Mouse (Mus musculus) stomach, postnatal 0 days (tissue): ENCODE data around the gene Ptprq.

ENCODE experiments used
- CTCF ChIP-seq: IDR thresholded peaks from 2 replicates; pipeline ENCODE4 v1.5.1; 2016; ENCODE audit warnings: antibody characterized with exemption, low read depth, mild to moderate bottlenecking, moderate library complexity
- EP300 ChIP-seq: optimal IDR thresholded peaks from 2 replicates; pipeline ENCODE3; 2016; ENCODE audit warnings: antibody characterized with exemption

DNA sequence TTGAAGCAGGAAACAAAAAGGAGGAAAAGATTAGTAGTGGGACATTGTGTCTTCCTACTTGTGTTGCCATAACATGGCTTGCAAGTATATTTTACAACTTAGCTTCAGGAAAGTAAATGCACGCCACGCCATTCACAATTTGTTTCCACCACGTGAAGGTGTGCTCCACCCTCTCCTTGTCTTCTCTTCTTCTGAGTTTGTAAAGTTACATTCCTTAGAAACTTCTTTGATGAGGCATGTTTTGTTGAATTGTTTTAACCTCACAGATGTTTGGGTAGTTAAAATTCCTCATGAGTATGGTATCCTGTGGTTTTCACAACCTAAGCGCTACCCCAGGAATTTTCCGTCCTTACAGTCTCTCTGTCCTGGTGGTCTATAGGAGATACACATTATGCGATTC lies 118.5 kb downstream of the Ptprq start:
- no peak for TF ChIP-seq CTCF
- no peak for TF ChIP-seq EP300
